Mouse (Mus musculus) MEL (cell line): ENCODE measurements around the gene Dnaja4. TPM values are rescaled to one million over a fixed set of nuclear protein-coding genes. Genes with fewer than 3 reads are reported as not detected.

Source experiments
- DNase-seq: peaks from one replicate; pipeline ENCODE4 v3.0.0; 2011; ENCODE audit warnings: low read depth, low spot score
- H3K27ac ChIP-seq: 2 replicates; pipeline ENCODE4 v1.5.1; 2012; ENCODE audit warnings: low read depth, mild to moderate bottlenecking, control low read depth, low read length, moderate library complexity; ENCODE audit not compliant: control insufficient read depth
- H3K27me3 ChIP-seq, 2 experiments: fragments of 150-350 bp in 1 of 2; sonication (generic) in 1 of 2; 2 replicates each; pipeline ENCODE4 v1.6.1; 2012; ENCODE audit warnings: low read length in 2 of 2, mild to moderate bottlenecking in 2 of 2, improper control_type of control experiment in 1 of 2, moderate library complexity in 1 of 2; ENCODE audit not compliant: insufficient read depth in 2 of 2, control insufficient read depth in 1 of 2
- H3K36me3 ChIP-seq, 2 experiments: 2 replicates each; pipeline ENCODE4 v1.6.1; 2012 to 2014; ENCODE audit warnings: low read length in 2 of 2, improper control_type of control experiment in 1 of 2, inconsistent platforms in 1 of 2, mild to moderate bottlenecking in 1 of 2; ENCODE audit not compliant: insufficient read depth in 2 of 2, control insufficient read depth in 1 of 2
- H3K4me1 ChIP-seq, 2 experiments: fragments of 150-350 bp in 1 of 2; sonication (generic) in 1 of 2; 2 replicates each; pipeline ENCODE4 v1.6.1; 2012; ENCODE audit warnings: low read length in 2 of 2, improper control_type of control experiment in 1 of 2, mild to moderate bottlenecking in 1 of 2; ENCODE audit not compliant: insufficient read depth in 2 of 2, control insufficient read depth in 1 of 2
- H3K4me3 ChIP-seq, 2 experiments: fragments of 150-350 bp in 1 of 2; sonication (generic) in 1 of 2; 2 replicates each; pipeline ENCODE4 v1.5.1; 2012; ENCODE audit warnings: low read depth in 2 of 2, low read length in 2 of 2, mild to moderate bottlenecking in 2 of 2, moderate library complexity in 2 of 2, control low read depth in 1 of 2, improper control_type of control experiment in 1 of 2; ENCODE audit not compliant: control insufficient read depth in 1 of 2, insufficient read depth in 1 of 2
- H3K79me2 ChIP-seq: 2 replicates; pipeline ENCODE4 v1.6.1; 2012; ENCODE audit warnings: mild to moderate bottlenecking, low read length, moderate library complexity; ENCODE audit not compliant: control insufficient read depth, poor library complexity, insufficient read depth
- H3K9ac ChIP-seq: 2 replicates; pipeline ENCODE4 v1.6.1; 2012; ENCODE audit warnings: low read depth, mild to moderate bottlenecking, control low read depth, low read length, moderate library complexity; ENCODE audit not compliant: control insufficient read depth, poor library complexity, severe bottlenecking
- H3K9me3 ChIP-seq: fragments of 150-350 bp; sonication (generic); replicated peaks from 2 replicates; pipeline ENCODE4 v1.6.1; 2012; ENCODE audit warnings: mild to moderate bottlenecking, low read length, improper control_type of control experiment, moderate library complexity; ENCODE audit not compliant: insufficient read depth
- CHD1 ChIP-seq: IDR thresholded peaks from 2 replicates; pipeline ENCODE4 v1.6.1; 2012; ENCODE audit warnings: low read depth, mild to moderate bottlenecking, inconsistent platforms, low read length, improper control_type of control experiment
- CHD2 ChIP-seq: IDR thresholded peaks from 2 replicates; pipeline ENCODE4 v1.6.1; 2011; ENCODE audit warnings: low read length, improper control_type of control experiment
- CTCF ChIP-seq, 3 experiments: IDR thresholded peaks in 2 of 3; conservative IDR thresholded peaks in 1 of 3; 2 replicates each; pipeline ENCODE4 v1.5.1; 2011 to 2012; ENCODE audit warnings: low read length in 3 of 3, low read depth in 2 of 3, mild to moderate bottlenecking in 2 of 3, improper control_type of control experiment in 1 of 3, inconsistent platforms in 1 of 3, mixed read lengths in 1 of 3, moderate library complexity in 1 of 3; ENCODE audit not compliant: control insufficient read depth in 1 of 3, insufficient read depth in 1 of 3, poor library complexity in 1 of 3, severe bottlenecking in 1 of 3
- ETS1 ChIP-seq: IDR thresholded peaks from 2 replicates; pipeline ENCODE4 v1.6.1; 2012; ENCODE audit warnings: low read depth, mild to moderate bottlenecking, inconsistent platforms, low read length, improper control_type of control experiment, moderate library complexity
- HCFC1 ChIP-seq: IDR thresholded peaks from 2 replicates; pipeline ENCODE4 v1.6.1; 2012; ENCODE audit warnings: low read depth, mild to moderate bottlenecking, inconsistent platforms, low read length, improper control_type of control experiment, moderate library complexity
- KAT2A ChIP-seq: conservative IDR thresholded peaks from 2 replicates; pipeline ENCODE4 v1.6.1; 2012; ENCODE audit warnings: low read depth, low read length, improper control_type of control experiment, inconsistent platforms
- MAFK ChIP-seq: IDR thresholded peaks from 2 replicates; pipeline ENCODE4 v1.6.1; 2011; ENCODE audit warnings: low read depth, mild to moderate bottlenecking, low read length, improper control_type of control experiment, borderline replicate concordance
- MAX ChIP-seq: IDR thresholded peaks from 2 replicates; pipeline ENCODE4 v1.6.1; 2011; ENCODE audit warnings: low read length, improper control_type of control experiment
- MXI1 ChIP-seq: IDR thresholded peaks from 2 replicates; pipeline ENCODE4 v1.6.1; 2011; ENCODE audit warnings: mild to moderate bottlenecking, low read depth, low read length, improper control_type of control experiment
- NELFE ChIP-seq: IDR thresholded peaks from 2 replicates; pipeline ENCODE4 v1.6.1; 2011; ENCODE audit warnings: low read depth, low read length, improper control_type of control experiment
- NRF1 ChIP-seq: IDR thresholded peaks from 2 replicates; pipeline ENCODE4 v1.6.1; 2014; ENCODE audit warnings: low read depth, mild to moderate bottlenecking, inconsistent platforms, low read length, improper control_type of control experiment, moderate library complexity; ENCODE audit not compliant: poor library complexity, insufficient read depth, severe bottlenecking
- POLR2A ChIP-seq, 2 experiments: IDR thresholded peaks; 2 replicates each; pipeline ENCODE4 v1.6.1; 2011 to 2012; ENCODE audit warnings: low read length in 2 of 2, mild to moderate bottlenecking in 2 of 2, control low read depth in 1 of 2, improper control_type of control experiment in 1 of 2, low read depth in 1 of 2, moderate library complexity in 1 of 2; ENCODE audit not compliant: control insufficient read depth in 1 of 2, insufficient read depth in 1 of 2, poor library complexity in 1 of 2
- POLR2AphosphoS5 ChIP-seq: IDR thresholded peaks from 2 replicates; pipeline ENCODE4 v1.6.1; 2012; ENCODE audit warnings: low read depth, borderline replicate concordance, mild to moderate bottlenecking, inconsistent platforms, low read length, moderate library complexity, mixed read lengths
- RAD21 ChIP-seq: IDR thresholded peaks from 2 replicates; pipeline ENCODE4 v1.6.1; 2011; ENCODE audit warnings: mild to moderate bottlenecking, low read depth, low read length, improper control_type of control experiment
- RCOR1 ChIP-seq: IDR thresholded peaks from 2 replicates; pipeline ENCODE4 v1.6.1; 2012; ENCODE audit warnings: low read depth, mild to moderate bottlenecking, inconsistent platforms, low read length, improper control_type of control experiment
- SMC3 ChIP-seq: IDR thresholded peaks from 2 replicates; pipeline ENCODE4 v1.6.1; 2011; ENCODE audit warnings: low read depth, low read length, improper control_type of control experiment
- TBP ChIP-seq: IDR thresholded peaks from 2 replicates; pipeline ENCODE4 v1.8.0; 2011; ENCODE audit warnings: low read depth, low read length, improper control_type of control experiment
- TCF12 ChIP-seq: IDR thresholded peaks from 2 replicates; pipeline ENCODE4 v1.6.1; 2014; ENCODE audit warnings: low read depth, mild to moderate bottlenecking, inconsistent platforms, low read length, improper control_type of control experiment, moderate library complexity
- ZC3H11A ChIP-seq: IDR thresholded peaks from 2 replicates; pipeline ENCODE4 v1.6.1; 2012; ENCODE audit warnings: low read depth, mild to moderate bottlenecking, inconsistent platforms, low read length, improper control_type of control experiment
- polyA plus RNA-seq, 2 experiments: library from polyadenylated mRNA; stranded (reverse) in 1 of 2; unstranded in 1 of 2; fragments of >175 nt in 1 of 2; fragments of >200 nt in 1 of 2; gene quantifications; 2 replicates each; pipeline versions ENCODE4 v1.2.1 to v1.2.4; 2012; ENCODE audit warnings: low replicate concordance in 2 of 2, low read depth in 1 of 2; ENCODE audit not compliant: insufficient read length in 2 of 2, insufficient read depth in 1 of 2, missing spikeins in 1 of 2
- total RNA-seq: library from RNA; depleted of rRNA; stranded (reverse); fragments of 300-350 nt; gene quantifications from 2 replicates; pipeline ENCODE4 v1.2.3, GENCODE M21; 2012

The Dnaja4 gene
- total and polyA plus RNA-seq, 3 experiments = 10.9 to 13.0 TPM; not detected in 1

DNA sequence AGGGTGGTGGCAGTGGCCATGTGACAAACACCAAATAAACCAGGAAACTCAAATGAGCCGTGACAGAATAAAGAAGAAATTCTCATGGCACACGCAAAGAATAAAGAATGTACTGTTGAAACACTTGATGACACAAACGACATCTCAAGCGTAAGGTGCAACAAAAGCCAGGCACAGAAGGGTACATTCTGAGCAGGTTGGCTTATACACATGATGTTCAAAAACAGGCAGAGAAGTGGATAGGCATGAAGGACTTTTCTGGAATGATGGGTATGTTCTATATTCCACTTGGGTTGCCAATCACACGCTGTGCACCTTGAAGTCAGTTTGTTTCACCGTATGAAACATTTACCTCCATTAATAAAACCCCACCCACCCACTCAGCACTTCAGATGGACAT, 42.3 kb upstream of the Dnaja4 start:
- H3K27me3 ChIP-seq = no peaks in the 10 kb centered on the region; a peak in 1 of 4 replicates
- no peaks in the 10 kb centered on the region; a peak in 2 of 4 replicates for H3K4me1 ChIP-seq
- H3K27ac ChIP-seq = no peak overlapping the region
- TF ChIP-seq HCFC1 (no peak), NRF1 (no peak), MXI1 (no peak), NELFE (no peak), TBP (no peak), CHD2 (no peak), RAD21 (no peak)
- no peak for DNase-seq
- H3K9me3 ChIP-seq = no peaks in the 10 kb centered on the region
- H3K4me3 ChIP-seq = no peak overlapping the region
- H3K9ac ChIP-seq = no peak overlapping the region
- no peaks in the 10 kb centered on the region for H3K79me2 ChIP-seq
- H3K36me3 ChIP-seq = no peaks in the 10 kb centered on the region; a peak in 1 of 4 replicates

DNA sequence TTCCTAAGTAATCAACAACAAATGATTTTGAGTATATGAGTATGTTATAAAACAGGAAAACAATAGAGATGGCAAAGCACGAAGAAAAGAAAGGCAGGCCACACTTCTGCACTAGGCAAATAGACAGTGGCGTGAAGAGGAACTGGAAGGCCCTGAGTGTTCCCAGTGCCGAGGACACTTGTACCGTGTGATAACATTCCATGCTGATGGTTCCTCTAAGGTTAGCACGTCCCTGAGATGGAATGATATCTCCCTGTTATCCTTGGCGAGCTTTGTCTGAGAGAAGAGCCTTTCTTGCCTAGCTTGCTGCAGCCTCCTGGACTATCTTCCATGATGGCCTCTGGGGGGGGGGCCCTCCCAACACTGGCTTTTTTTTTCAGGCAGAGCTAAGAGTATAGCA, 39.9 kb upstream of the Dnaja4 start:
- TF ChIP-seq SMC3 = no peak
- no peak for TF ChIP-seq KAT2A
- no peak for TF ChIP-seq MAX
- no peak for TF ChIP-seq POLR2A (IDR thresholded peaks at IDR 0.05; ENCODE audit: control insufficient read depth in 1 of 2, insufficient read depth in 1 of 2, low read depth in 1 of 2, low read length in 2 of 2, poor library complexity in 1 of 2)
- TF ChIP-seq RCOR1 = no peak
- no peak for TF ChIP-seq CTCF (IDR thresholded peaks at IDR 0.05 in 2 of 3, conservative IDR thresholded peaks at IDR 0.05 in 1 of 3; ENCODE audit: control insufficient read depth in 1 of 3, insufficient read depth in 1 of 3, low read depth in 2 of 3, low read length in 3 of 3, poor library complexity in 1 of 3, severe bottlenecking in 1 of 3)
- TF ChIP-seq MXI1 = no peak
- no peak for TF ChIP-seq HCFC1
- TF ChIP-seq ETS1 = no peak
- no peak for TF ChIP-seq CHD1
- TF ChIP-seq POLR2AphosphoS5 = no peak
- TF ChIP-seq TCF12 = no peak
- TF ChIP-seq ZC3H11A = no peak
- no peak for TF ChIP-seq MAFK
- Histone ChIP-seq H3K79me2 (no peaks in the 10 kb centered on the region), H3K4me1 (peaks cover 6 to 8% of the 10 kb centered on the region in 2 experiments; a peak in 2 of 4 replicates), H3K9me3 (no peaks in the 10 kb centered on the region), H3K27ac (no peak overlapping the region), H3K27me3 (no peaks in the 10 kb centered on the region; a peak in 1 of 4 replicates), H3K9ac (no peak overlapping the region), H3K36me3 (peaks cover 0 to 7% of the 10 kb centered on the region in 2 experiments; a peak in 2 of 4 replicates), H3K4me3 (no peak overlapping the region)
- no peak for DNase-seq
